Mouse (Mus musculus): Measurements from ENCODE around the gene Myo1f. TPM values are rescaled to one million over a fixed set of nuclear protein-coding genes. Genes with fewer than 3 reads are reported as not detected.

The Myo1f gene
- polyA plus RNA-seq, 1 experiment: 68.8 TPM

- WGBS: 12% methylated on average over 6 of the region's 6 CpGs
- Histone ChIP-seq H3K27ac (ENCODE audit: control insufficient read depth, insufficient read depth, low read depth, low read length, poor library complexity) (peak overlapping the region; percentile 76; the same call in 1 of the 2 replicates), H3K4me1 (ENCODE audit: control insufficient read depth, insufficient read depth, low read length) (no peaks in the 10 kb centered on the region; the same call in 1 of the 2 replicates), H3K4me3 (replicated peaks; ENCODE audit: control insufficient read depth, low read depth, low read length) (peak overlapping the region; percentile 70)
- no peak for TF ChIP-seq POLR2A (IDR thresholded peaks at IDR 0.05; ENCODE audit: borderline replicate concordance, control insufficient read depth, low read depth, low read length)
These were observed 84.2 kb downstream of the Myo1f start for GRCm38 (mm10) chr17:33639743-33640142.

DNA sequence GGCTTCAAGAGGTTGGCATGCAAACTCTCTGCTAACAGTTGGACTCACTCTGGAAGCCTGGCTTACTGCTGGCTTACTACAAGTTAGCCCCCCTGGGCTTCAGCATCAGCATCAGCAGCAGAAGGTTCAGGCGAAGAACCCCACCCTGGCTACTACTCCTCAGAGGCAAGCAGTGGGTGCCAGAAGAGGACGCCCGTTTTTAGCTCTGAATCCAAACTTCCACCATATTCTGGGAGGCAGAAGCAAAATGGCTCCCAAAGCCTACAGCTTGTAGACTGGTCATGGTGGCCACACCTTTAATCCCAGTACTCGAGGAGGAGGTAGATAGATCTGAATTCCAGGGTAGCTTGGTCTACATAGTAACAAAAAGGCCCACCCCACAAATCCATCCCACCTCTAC, 88.6 kb downstream of the Myo1f start:
- Histone ChIP-seq H3K4me1 (ENCODE audit: control insufficient read depth, insufficient read depth, low read length) (no peaks in the 10 kb centered on the region; the same call in 1 of the 2 replicates), H3K27ac (ENCODE audit: control insufficient read depth, insufficient read depth, low read depth, low read length, poor library complexity) (no peak overlapping the region), H3K4me3 (replicated peaks; ENCODE audit: control insufficient read depth, low read depth, low read length) (no peak overlapping the region)
- no peak for TF ChIP-seq CTCF (IDR thresholded peaks at IDR 0.05; ENCODE audit: control insufficient read depth, insufficient read depth, low read length)
- TF ChIP-seq POLR2A (IDR thresholded peaks at IDR 0.05; ENCODE audit: borderline replicate concordance, control insufficient read depth, low read depth, low read length): no peak
- 86% methylated on average over 4 of the region's 4 CpGs for WGBS

- 88% methylated on average over 8 of the region's 8 CpGs for WGBS
- H3K4me3 ChIP-seq (replicated peaks; ENCODE audit: control insufficient read depth, low read depth, low read length): no peak overlapping the region
- TF ChIP-seq CTCF (IDR thresholded peaks at IDR 0.05; ENCODE audit: control insufficient read depth, insufficient read depth, low read length) (no peak), POLR2A (IDR thresholded peaks at IDR 0.05; ENCODE audit: borderline replicate concordance, control insufficient read depth, low read depth, low read length) (no peak)
- no peaks in the 10 kb centered on the region; the same call in 1 of the 2 replicates for H3K4me1 ChIP-seq (ENCODE audit: control insufficient read depth, insufficient read depth, low read length)
- H3K27ac ChIP-seq (ENCODE audit: control insufficient read depth, insufficient read depth, low read depth, low read length, poor library complexity): no peak overlapping the region
These were observed 89.6 kb downstream of the Myo1f start for GRCm38 (mm10) chr17:33645073-33645472.

GRCm38 (mm10) chr17:33649781-33650475, 94.4 kb downstream of the Myo1f start:
- Histone ChIP-seq H3K4me1 (ENCODE audit: control insufficient read depth, insufficient read depth, low read length) (no peaks in the 10 kb centered on the region), H3K27ac (ENCODE audit: control insufficient read depth, insufficient read depth, low read depth, low read length, poor library complexity) (no peak overlapping the region), H3K4me3 (replicated peaks; ENCODE audit: control insufficient read depth, low read depth, low read length) (no peak overlapping the region)
- 97% methylated on average over 34 of the region's 34 CpGs for WGBS
- TF ChIP-seq POLR2A (IDR thresholded peaks at IDR 0.05; ENCODE audit: borderline replicate concordance, control insufficient read depth, low read depth, low read length) (0 out of 2 replicates have a peak, but pooled peaks have one; percentile 23), CTCF (IDR thresholded peaks at IDR 0.05; ENCODE audit: control insufficient read depth, insufficient read depth, low read length) (no peak)

Other genes starting within 250 kb of the Myo1f start
- 1.4 and 5.1 TPM in 2 replicates for gene Zfp81, start 196.8 kb upstream of the Myo1f start, polyA plus RNA-seq (2011; ENCODE audit: insufficient read depth, insufficient read length, low replicate concordance, missing spikeins)
- 9.0 and 13.9 TPM in 2 replicates for gene Zfp101, start 161.1 kb upstream of the Myo1f start, polyA plus RNA-seq (2011; ENCODE audit: insufficient read depth, insufficient read length, low replicate concordance, missing spikeins)
- gene Actl9, start 122.8 kb upstream of the Myo1f start, polyA plus RNA-seq (2011; ENCODE audit: insufficient read depth, insufficient read length, low replicate concordance, missing spikeins): 0.95 TPM in 1 of 2 replicates, not detected in the other
- 20.2 and 37.3 TPM in 2 replicates for gene Adamts10, start 31.5 kb upstream of the Myo1f start, polyA plus RNA-seq (2011; ENCODE audit: insufficient read depth, insufficient read length, low replicate concordance, missing spikeins)
- gene Zfp414, start 73.4 kb downstream of the Myo1f start, polyA plus RNA-seq (2011; ENCODE audit: insufficient read depth, insufficient read length, low replicate concordance, missing spikeins): 24.6 and 41.4 TPM in 2 replicates
- 47.2 and 93.2 TPM in 2 replicates for gene Pram1, start 82.3 kb downstream of the Myo1f start, polyA plus RNA-seq (2011; ENCODE audit: insufficient read depth, insufficient read length, low replicate concordance, missing spikeins)
- gene Hnrnpm, start 131.2 kb downstream of the Myo1f start, polyA plus RNA-seq (2011; ENCODE audit: insufficient read depth, insufficient read length, low replicate concordance, missing spikeins): 839 and 1,378 TPM in 2 replicates
- gene March2, start 163.0 kb downstream of the Myo1f start, polyA plus RNA-seq (2011; ENCODE audit: insufficient read depth, insufficient read length, low replicate concordance, missing spikeins): 227 and 290 TPM in 2 replicates
- 45.8 and 57.6 TPM in 2 replicates for gene Rab11b, start 204.8 kb downstream of the Myo1f start, polyA plus RNA-seq (2011; ENCODE audit: insufficient read depth, insufficient read length, low replicate concordance, missing spikeins)
- gene Angptl4, start 226.1 kb downstream of the Myo1f start, polyA plus RNA-seq (2011; ENCODE audit: insufficient read depth, insufficient read length, low replicate concordance, missing spikeins): 3.4 and 7.4 TPM in 2 replicates